Mouse (Mus musculus): ENCODE data around the gene Tdrkh. TPM values are rescaled to one million over a fixed set of nuclear protein-coding genes. Genes with fewer than 3 reads are reported as not detected.
A peak's percentile ranks its signal among the peaks of the same experiment; 100 is the strongest.

Tdrkh gene
- polyA plus RNA-seq (2012; rRNA removed), result 0.17 and 0.44 TPM in 2 replicates

GRCm38 (mm10) chr3:94413031-94413679 lies at the start of gene Tdrkh:
TSS of gene Tdrkh (plus strand) at chr3:94413273.
- WGBS, result 10% methylated on average over 52 of the region's 52 CpGs
- H3K4me1 ChIP-seq (ENCODE audit: control insufficient read depth, insufficient read depth, low read length), result no peaks in the 10 kb centered on the region
- DNase-seq, result peak; percentile 85
- TF ChIP-seq POLR2A (IDR thresholded peaks at IDR 0.05; ENCODE audit: borderline replicate concordance, extremely low read depth, low read depth, low read length) (peak; percentile 32; the same call in 1 of the 2 replicates), CTCF (IDR thresholded peaks at IDR 0.05; ENCODE audit: insufficient read depth, low read length) (no peak)
- H3K4me3 ChIP-seq (replicated peaks; ENCODE audit: extremely low read depth, low read depth, low read length), result peak within 1 kb of the TSS; percentile 74

GRCm38 (mm10) chr3:94363291-94364153 lies 49.6 kb upstream of the Tdrkh start:
- WGBS, result 8% methylated on average over 97 of the region's 97 CpGs
- no peak for TF ChIP-seq CTCF (IDR thresholded peaks at IDR 0.05; ENCODE audit: insufficient read depth, low read length)
- no peak for TF ChIP-seq POLR2A (IDR thresholded peaks at IDR 0.05; ENCODE audit: borderline replicate concordance, extremely low read depth, low read depth, low read length)
- DNase-seq, result peak; percentile 37
- Histone ChIP-seq H3K4me1 (ENCODE audit: control insufficient read depth, insufficient read depth, low read length) (no peaks in the 10 kb centered on the region), H3K4me3 (replicated peaks; ENCODE audit: extremely low read depth, low read depth, low read length) (peak overlapping the region; percentile 5)

- no peak overlapping the region for H3K4me3 ChIP-seq (replicated peaks; ENCODE audit: extremely low read depth, low read depth, low read length)
- TF ChIP-seq CTCF (IDR thresholded peaks at IDR 0.05; ENCODE audit: insufficient read depth, low read length) (no peak), POLR2A (IDR thresholded peaks at IDR 0.05; ENCODE audit: borderline replicate concordance, extremely low read depth, low read depth, low read length) (no peak)
- 8% methylated on average over 23 of the region's 23 CpGs for WGBS
- no peaks in the 10 kb centered on the region for H3K4me1 ChIP-seq (ENCODE audit: control insufficient read depth, insufficient read depth, low read length)
- DNase-seq, result no peak
Observed at GRCm38 (mm10) chr3:94364154-94364526, 48.9 kb upstream of the Tdrkh start.

- TF ChIP-seq POLR2A (IDR thresholded peaks at IDR 0.05; ENCODE audit: borderline replicate concordance, extremely low read depth, low read depth, low read length), result no peak
- TF ChIP-seq CTCF (IDR thresholded peaks at IDR 0.05; ENCODE audit: insufficient read depth, low read length), result peak; percentile 91
- Histone ChIP-seq H3K4me3 (replicated peaks; ENCODE audit: extremely low read depth, low read depth, low read length) (no peak overlapping the region), H3K4me1 (ENCODE audit: control insufficient read depth, insufficient read depth, low read length) (0 out of 2 replicates have a peak, but pooled peaks cover 2% of the 10 kb centered on the region)
- WGBS, result 16% methylated on average over 3 of the region's 3 CpGs
- peak; percentile 72 for DNase-seq
Observed at GRCm38 (mm10) chr3:94366761-94367160, 46.3 kb upstream of the Tdrkh start.

GRCm38 (mm10) chr3:94367511-94367910 lies 45.6 kb upstream of the Tdrkh start:
- no peak for DNase-seq
- Histone ChIP-seq H3K4me1 (ENCODE audit: control insufficient read depth, insufficient read depth, low read length) (peaks cover 6% of the 10 kb centered on the region; the same call in 1 of the 2 replicates), H3K4me3 (replicated peaks; ENCODE audit: extremely low read depth, low read depth, low read length) (no peak overlapping the region)
- no peak for TF ChIP-seq POLR2A (IDR thresholded peaks at IDR 0.05; ENCODE audit: borderline replicate concordance, extremely low read depth, low read depth, low read length)
- TF ChIP-seq CTCF (IDR thresholded peaks at IDR 0.05; ENCODE audit: insufficient read depth, low read length), result no peak
- WGBS, result 74% methylated on average over 6 of the region's 6 CpGs

GRCm38 (mm10) chr3:94368631-94369030 lies 44.4 kb upstream of the Tdrkh start:
- WGBS, result 53% methylated on average over 6 of the region's 6 CpGs
- DNase-seq, result no peak
- H3K4me3 ChIP-seq (replicated peaks; ENCODE audit: extremely low read depth, low read depth, low read length), result no peak overlapping the region
- TF ChIP-seq POLR2A (IDR thresholded peaks at IDR 0.05; ENCODE audit: borderline replicate concordance, extremely low read depth, low read depth, low read length), result no peak
- no peak for TF ChIP-seq CTCF (IDR thresholded peaks at IDR 0.05; ENCODE audit: insufficient read depth, low read length)
- H3K4me1 ChIP-seq (ENCODE audit: control insufficient read depth, insufficient read depth, low read length), result peaks cover 6% of the 10 kb centered on the region; the same call in 1 of the 2 replicates

GRCm38 (mm10) chr3:94369709-94370108 lies 43.4 kb upstream of the Tdrkh start:
- no peak for DNase-seq
- peaks cover 6% of the 10 kb centered on the region; the same call in 1 of the 2 replicates for H3K4me1 ChIP-seq (ENCODE audit: control insufficient read depth, insufficient read depth, low read length)
- no peak overlapping the region for H3K4me3 ChIP-seq (replicated peaks; ENCODE audit: extremely low read depth, low read depth, low read length)
- WGBS, result 49% methylated on average over 2 of the region's 2 CpGs
- TF ChIP-seq CTCF (IDR thresholded peaks at IDR 0.05; ENCODE audit: insufficient read depth, low read length) (no peak), POLR2A (IDR thresholded peaks at IDR 0.05; ENCODE audit: borderline replicate concordance, extremely low read depth, low read depth, low read length) (no peak)

- no peak for TF ChIP-seq POLR2A (IDR thresholded peaks at IDR 0.05; ENCODE audit: borderline replicate concordance, extremely low read depth, low read depth, low read length)
- TF ChIP-seq CTCF (IDR thresholded peaks at IDR 0.05; ENCODE audit: insufficient read depth, low read length), result no peak
- H3K4me3 ChIP-seq (replicated peaks; ENCODE audit: extremely low read depth, low read depth, low read length), result no peak overlapping the region
- 10% methylated on average over 11 of the region's 11 CpGs for WGBS
Observed at GRCm38 (mm10) chr3:94371637-94372036, 41.4 kb upstream of the Tdrkh start.

GRCm38 (mm10) chr3:94372038-94372437 lies 41.0 kb upstream of the Tdrkh start:
- no peak for DNase-seq
- Histone ChIP-seq H3K4me1 (ENCODE audit: control insufficient read depth, insufficient read depth, low read length) (peaks cover 6% of the 10 kb centered on the region; the same call in 1 of the 2 replicates), H3K4me3 (replicated peaks; ENCODE audit: extremely low read depth, low read depth, low read length) (no peak overlapping the region)

More at GRCm38 (mm10) chr3:94371637-94372036, 41.4 kb upstream of the Tdrkh start:
- H3K4me1 ChIP-seq (ENCODE audit: control insufficient read depth, insufficient read depth, low read length), result peaks cover 6% of the 10 kb centered on the region; the same call in 1 of the 2 replicates
- peak; percentile 81 for DNase-seq

More at GRCm38 (mm10) chr3:94372038-94372437, 41.0 kb upstream of the Tdrkh start:
- no peak for TF ChIP-seq CTCF (IDR thresholded peaks at IDR 0.05; ENCODE audit: insufficient read depth, low read length)
- TF ChIP-seq POLR2A (IDR thresholded peaks at IDR 0.05; ENCODE audit: borderline replicate concordance, extremely low read depth, low read depth, low read length), result no peak
- WGBS, result 4% methylated on average over 3 of the region's 3 CpGs
